Mouse (Mus musculus): ENCODE data around the gene Tusc2. TPM values are rescaled to one million over a fixed set of nuclear protein-coding genes. Genes with fewer than 3 reads are reported as not detected.
A peak's percentile ranks its signal among the peaks of the same experiment; 100 is the strongest.

Tusc2 gene
- polyA plus RNA-seq, 1 experiment, result 127 TPM

DNA sequence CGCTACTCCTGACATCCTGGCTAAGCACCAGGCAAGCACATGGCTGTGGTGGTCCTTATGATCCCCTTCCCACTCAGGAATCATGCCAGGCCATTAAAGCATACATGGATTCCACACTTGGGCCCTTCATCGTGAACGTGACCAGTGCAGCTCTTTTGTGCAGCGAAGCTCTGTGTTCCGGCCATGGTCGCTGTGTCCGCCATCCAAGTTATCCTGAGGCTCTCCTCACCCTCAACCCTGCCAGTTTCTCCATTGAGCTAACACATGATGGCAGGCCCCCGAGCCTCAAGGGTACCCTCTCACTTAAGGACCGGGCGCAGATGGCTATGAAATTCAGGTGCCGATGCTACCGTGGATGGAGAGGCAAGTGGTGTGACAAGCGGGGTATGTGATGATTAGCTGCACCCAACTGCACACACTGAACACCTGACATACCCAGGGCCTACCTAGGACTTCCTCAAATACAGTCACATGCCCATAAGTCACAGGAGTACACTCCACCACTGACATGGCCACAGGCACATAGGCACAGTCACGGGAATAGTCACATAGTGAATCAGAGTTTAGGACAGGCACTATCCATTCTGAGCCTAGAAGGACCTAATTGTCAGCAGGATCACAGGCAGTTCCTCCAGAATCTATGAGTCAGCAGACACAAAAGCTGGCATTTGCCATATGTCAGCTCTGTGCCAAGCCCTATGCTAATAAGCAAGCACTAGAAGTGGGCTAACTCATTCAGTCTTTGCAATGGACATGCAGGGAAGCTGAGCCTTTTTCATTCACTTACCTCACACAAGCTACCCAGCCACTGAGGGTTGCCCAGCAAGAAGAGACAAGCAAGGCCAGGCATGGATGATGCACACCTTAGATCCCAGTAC lies 16.2 kb downstream of the Tusc2 start:
- H3K27ac ChIP-seq (ENCODE audit: insufficient read depth, low read length), result peak overlapping the region; percentile 16; the same call in 1 of the 2 replicates
- DNase-seq, result peak; percentile 59 to 86
- WGBS, result 71% methylated on average over 14 of the region's 14 CpGs
- TF ChIP-seq CTCF (IDR thresholded peaks at IDR 0.05; ENCODE audit: borderline replicate concordance, insufficient read depth, low read depth, low read length) (no peak), POLR2A (IDR thresholded peaks at IDR 0.05; ENCODE audit: borderline replicate concordance, insufficient read depth, low read length) (0 out of 2 replicates have a peak, but pooled peaks have one; percentile 13)
- H3K4me1 ChIP-seq (ENCODE audit: control insufficient read depth, insufficient read depth, low read length), result peaks cover 29% of the 10 kb centered on the region
- H3K27me3 ChIP-seq (ENCODE audit: control insufficient read depth, insufficient read depth, low read length), result no peaks in the 10 kb centered on the region
- H3K4me3 ChIP-seq (replicated peaks; ENCODE audit: insufficient read depth, low read depth, low read length), result no peak overlapping the region

- peak; percentile 72; the same call in 1 of the 2 replicates for TF ChIP-seq POLR2A (IDR thresholded peaks at IDR 0.05; ENCODE audit: borderline replicate concordance, insufficient read depth, low read length)
- no peak for TF ChIP-seq CTCF (IDR thresholded peaks at IDR 0.05; ENCODE audit: borderline replicate concordance, insufficient read depth, low read depth, low read length)
- peak within 1 kb of the TSS; percentile 79 for H3K4me3 ChIP-seq (replicated peaks; ENCODE audit: insufficient read depth, low read depth, low read length)
Observed at GRCm38 (mm10) chr9:107580501-107581317, 17.7 kb downstream of the Tusc2 start, which contains the start of gene Hyal3. Gene Hyal3 (plus strand): TSS chr9:107580818.

DNA sequence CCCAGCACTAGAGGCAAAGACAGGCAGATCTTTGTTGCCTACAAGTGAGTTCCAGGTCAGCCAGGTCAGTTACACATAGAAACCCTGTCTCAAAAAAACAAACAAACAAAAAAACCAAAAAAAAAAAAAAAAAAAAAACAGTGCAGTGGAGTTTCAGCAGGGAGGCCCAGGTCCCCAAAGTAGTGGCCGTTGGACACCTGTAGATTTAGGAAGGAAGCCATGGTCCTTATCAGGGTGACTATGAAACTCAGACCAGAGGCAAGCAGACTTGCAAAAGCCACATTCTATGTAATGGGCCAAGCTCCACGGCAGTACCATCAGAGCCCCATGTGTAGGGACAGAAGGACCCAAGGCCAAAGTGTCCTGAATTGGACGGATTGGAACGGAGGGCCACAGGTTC lies 18.5 kb downstream of the Tusc2 start:
- Histone ChIP-seq H3K4me3 (replicated peaks; ENCODE audit: insufficient read depth, low read depth, low read length) (no peak overlapping the region), H3K27ac (ENCODE audit: insufficient read depth, low read length) (no peak overlapping the region; the same call in 1 of the 2 replicates), H3K4me1 (ENCODE audit: control insufficient read depth, insufficient read depth, low read length) (peaks cover 17% of the 10 kb centered on the region), H3K27me3 (ENCODE audit: control insufficient read depth, insufficient read depth, low read length) (no peaks in the 10 kb centered on the region)
- 72% methylated on average over 4 of the region's 4 CpGs for WGBS
- TF ChIP-seq CTCF (IDR thresholded peaks at IDR 0.05; ENCODE audit: borderline replicate concordance, insufficient read depth, low read depth, low read length), result no peak
- no peak for TF ChIP-seq POLR2A (IDR thresholded peaks at IDR 0.05; ENCODE audit: borderline replicate concordance, insufficient read depth, low read length)
- DNase-seq, result no peak

More at GRCm38 (mm10) chr9:107580501-107581317, 17.7 kb downstream of the Tusc2 start, which contains the start of gene Hyal3:
- DNase-seq, result peak; percentile 90 to 93
- Histone ChIP-seq H3K4me1 (ENCODE audit: control insufficient read depth, insufficient read depth, low read length) (peaks cover 25% of the 10 kb centered on the region), H3K27me3 (ENCODE audit: control insufficient read depth, insufficient read depth, low read length) (no peaks in the 10 kb centered on the region), H3K27ac (ENCODE audit: insufficient read depth, low read length) (peak within 1 kb of the TSS; percentile 74; the same call in 1 of the 2 replicates)
- under 1% methylated on average over 32 of the region's 32 CpGs for WGBS

DNA sequence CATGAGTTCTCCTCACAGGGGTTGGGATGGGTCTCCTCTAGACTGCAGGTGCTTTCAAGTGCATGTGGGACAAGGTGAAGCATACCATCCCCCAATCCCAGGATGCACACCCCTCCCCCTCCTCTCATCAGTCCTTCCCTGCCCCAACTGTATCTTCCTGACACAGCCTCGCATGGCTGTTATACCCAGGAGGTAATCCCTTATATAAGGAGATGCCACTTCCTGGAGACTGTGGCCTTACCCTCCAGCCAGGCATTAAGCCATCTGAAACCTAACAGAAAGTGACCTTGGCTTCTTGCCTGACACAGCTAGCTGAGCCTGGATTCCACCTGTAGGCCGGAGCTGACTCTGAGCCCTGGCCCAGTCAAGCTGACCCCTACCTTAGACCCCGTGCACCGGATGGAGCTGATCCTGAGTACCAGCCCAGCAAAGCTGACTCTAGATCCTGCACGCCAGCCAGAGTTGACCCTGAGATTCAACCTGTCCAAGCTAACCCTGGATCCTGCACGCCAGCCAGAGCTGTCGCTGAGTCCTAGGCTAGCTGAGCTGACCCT lies 19.5 kb downstream of the Tusc2 start:
- TF ChIP-seq POLR2A (IDR thresholded peaks at IDR 0.05; ENCODE audit: borderline replicate concordance, insufficient read depth, low read length) (no peak), CTCF (IDR thresholded peaks at IDR 0.05; ENCODE audit: borderline replicate concordance, insufficient read depth, low read depth, low read length) (no peak)
- peaks cover 13% of the 10 kb centered on the region for H3K4me1 ChIP-seq (ENCODE audit: control insufficient read depth, insufficient read depth, low read length)
- H3K4me3 ChIP-seq (replicated peaks; ENCODE audit: insufficient read depth, low read depth, low read length), result no peak overlapping the region
- H3K27ac ChIP-seq (ENCODE audit: insufficient read depth, low read length), result no peak overlapping the region
- WGBS, result 88% methylated on average over 7 of the region's 7 CpGs
- DNase-seq, result no peak
- no peaks in the 10 kb centered on the region for H3K27me3 ChIP-seq (ENCODE audit: control insufficient read depth, insufficient read depth, low read length)

GRCm38 (mm10) chr9:107583174-107583573 lies 20.1 kb downstream of the Tusc2 start:
- WGBS, result 87% methylated on average over 14 of the region's 14 CpGs
- DNase-seq, result no peak

GRCm38 (mm10) chr9:107586504-107586903 lies 23.4 kb downstream of the Tusc2 start:
- 0 out of 2 replicates have a peak, but pooled peaks cover 5% of the 10 kb centered on the region for H3K4me1 ChIP-seq (ENCODE audit: control insufficient read depth, insufficient read depth, low read length)
- no peak for DNase-seq
- no peak overlapping the region for H3K27ac ChIP-seq (ENCODE audit: insufficient read depth, low read length)
- 91% methylated on average over 5 of the region's 5 CpGs for WGBS
- TF ChIP-seq POLR2A (IDR thresholded peaks at IDR 0.05; ENCODE audit: borderline replicate concordance, insufficient read depth, low read length) (no peak), CTCF (IDR thresholded peaks at IDR 0.05; ENCODE audit: borderline replicate concordance, insufficient read depth, low read depth, low read length) (no peak)
- H3K27me3 ChIP-seq (ENCODE audit: control insufficient read depth, insufficient read depth, low read length), result no peaks in the 10 kb centered on the region
- no peak overlapping the region for H3K4me3 ChIP-seq (replicated peaks; ENCODE audit: insufficient read depth, low read depth, low read length)

More at GRCm38 (mm10) chr9:107583174-107583573, 20.1 kb downstream of the Tusc2 start:
- Histone ChIP-seq H3K27me3 (ENCODE audit: control insufficient read depth, insufficient read depth, low read length) (no peaks in the 10 kb centered on the region), H3K4me3 (replicated peaks; ENCODE audit: insufficient read depth, low read depth, low read length) (no peak overlapping the region), H3K4me1 (ENCODE audit: control insufficient read depth, insufficient read depth, low read length) (peaks cover 13% of the 10 kb centered on the region), H3K27ac (ENCODE audit: insufficient read depth, low read length) (no peak overlapping the region)
- no peak for TF ChIP-seq CTCF (IDR thresholded peaks at IDR 0.05; ENCODE audit: borderline replicate concordance, insufficient read depth, low read depth, low read length)
- no peak for TF ChIP-seq POLR2A (IDR thresholded peaks at IDR 0.05; ENCODE audit: borderline replicate concordance, insufficient read depth, low read length)

Measured in cerebellum, adult 2 months (tissue).